Mouse (Mus musculus) embryonic fibroblast, embryonic 13.5 days (primary cell): ENCODE measurements around the gene Tspear. TPM values are rescaled to one million over a fixed set of nuclear protein-coding genes. Genes with fewer than 3 reads are reported as not detected.
"Not testable (repeated sequence)": the region's sequence is repeated elsewhere in the genome, so short reads cannot be mapped to it uniquely, and the experiment has no call there.

Source experiments
- H3K27ac ChIP-seq: 2 replicates; pipeline ENCODE4 v1.5.1; 2012; ENCODE audit warnings: low read length, control low read depth, inconsistent platforms; ENCODE audit not compliant: insufficient read depth
- H3K4me1 ChIP-seq: 2 replicates; pipeline ENCODE4 v1.6.1; 2011; ENCODE audit warnings: low read length; ENCODE audit not compliant: control insufficient read depth, insufficient read depth
- H3K4me3 ChIP-seq: 2 replicates; pipeline ENCODE4 v1.5.1; 2011; ENCODE audit warnings: mild to moderate bottlenecking, control low read depth, low read length; ENCODE audit not compliant: insufficient read depth
- CTCF ChIP-seq: IDR thresholded peaks from 2 replicates; pipeline ENCODE4 v1.5.1; 2011; ENCODE audit warnings: mild to moderate bottlenecking, control low read depth, low read length, moderate library complexity, borderline replicate concordance; ENCODE audit not compliant: insufficient read depth
- POLR2A ChIP-seq: IDR thresholded peaks from 2 replicates; pipeline ENCODE4 v1.6.1; 2011; ENCODE audit warnings: low read depth, mild to moderate bottlenecking, control low read depth, low read length, moderate library complexity
- polyA plus RNA-seq: library from polyadenylated mRNA; stranded (reverse); fragments of >200 nt; gene quantifications from 2 replicates; pipeline ENCODE4 v1.2.4, GENCODE M21; 2011; ENCODE audit warnings: low read depth; ENCODE audit not compliant: missing spikeins, insufficient read length

Gene Tspear
- polyA plus RNA-seq, 1 experiment = not detected

DNA sequence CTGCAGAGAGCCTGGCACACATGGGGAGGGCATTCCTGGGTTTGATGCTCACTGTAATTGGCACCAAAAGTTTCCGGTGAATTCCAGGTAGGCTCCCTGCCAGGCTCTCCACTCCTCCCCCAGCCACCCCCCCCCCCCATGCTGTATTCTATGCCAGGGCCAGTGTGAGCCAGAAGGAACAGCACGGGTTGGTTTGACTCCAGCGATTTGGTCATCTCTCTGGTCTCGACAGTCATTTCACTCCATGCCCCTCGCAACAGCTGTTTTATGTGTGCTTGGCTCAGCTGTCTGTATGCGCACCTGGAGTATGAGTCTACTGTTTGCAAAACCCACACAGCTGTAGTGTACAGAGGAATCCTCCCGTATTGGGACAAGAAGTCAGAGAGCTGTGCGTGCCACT lies 20.0 kb upstream of the Tspear start:
- TF ChIP-seq POLR2A (no peak), CTCF (no peak)
- no peak overlapping the region for H3K27ac ChIP-seq
- H3K4me1 ChIP-seq = no peaks in the 10 kb centered on the region
- no peak overlapping the region for H3K4me3 ChIP-seq

DNA sequence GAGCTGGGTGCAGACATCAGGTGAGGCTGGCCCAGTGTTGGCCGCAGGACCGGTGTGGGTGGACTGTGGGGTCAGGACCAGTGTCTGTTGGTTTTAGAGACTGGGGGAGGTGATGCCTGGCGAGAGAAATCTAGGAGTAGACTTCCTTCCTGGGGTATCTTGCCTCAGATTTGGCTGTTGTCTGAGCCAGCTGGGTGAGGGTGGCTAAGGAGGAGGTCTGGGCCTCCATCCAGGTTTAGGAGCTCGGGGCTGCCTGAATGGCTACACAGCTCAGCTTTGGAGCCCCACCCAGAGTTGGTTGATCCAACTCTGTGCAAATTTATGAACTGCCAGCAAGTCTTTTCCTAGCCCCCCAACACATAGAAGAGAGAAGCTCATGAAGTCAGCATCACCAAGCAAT lies 19.0 kb upstream of the Tspear start:
- H3K4me1 ChIP-seq = no peaks in the 10 kb centered on the region
- no peak for TF ChIP-seq POLR2A
- TF ChIP-seq CTCF = no peak
- H3K4me3 ChIP-seq = no peak overlapping the region
- H3K27ac ChIP-seq = no peak overlapping the region

GRCm38 (mm10) chr10:77670710-77671109 lies 15.7 kb upstream of the Tspear start:
- TF ChIP-seq CTCF (no peak), POLR2A (no peak)
- Histone ChIP-seq H3K4me1 (no peaks in the 10 kb centered on the region), H3K4me3 (no peak overlapping the region), H3K27ac (no peak overlapping the region)

- Histone ChIP-seq H3K27ac (no peak overlapping the region), H3K4me3 (no peak overlapping the region), H3K4me1 (no peaks in the 10 kb centered on the region)
- TF ChIP-seq POLR2A (no peak), CTCF (no peak)
Observed at GRCm38 (mm10) chr10:77671519-77671918, 14.8 kb upstream of the Tspear start.

DNA sequence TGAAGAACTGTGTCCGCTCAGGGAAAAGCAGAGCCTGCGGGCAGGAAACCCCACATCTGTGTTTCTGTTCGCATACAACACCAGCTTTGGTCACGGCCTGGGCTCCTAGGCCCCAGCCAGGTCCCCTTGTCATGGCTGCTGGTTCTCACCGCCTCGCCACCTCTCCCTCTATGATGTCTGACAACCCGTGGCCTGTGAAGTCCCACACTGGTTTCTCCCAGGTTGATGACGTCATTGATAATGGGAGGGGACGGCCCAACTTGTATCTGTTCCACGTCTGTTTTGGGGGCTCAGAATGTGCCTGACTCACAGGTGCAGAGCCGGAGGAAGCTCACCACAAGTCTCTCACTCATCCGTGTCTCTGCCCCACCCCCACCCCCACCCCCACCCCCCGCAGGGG lies 12.6 kb upstream of the Tspear start:
- no peaks in the 10 kb centered on the region for H3K4me1 ChIP-seq
- H3K4me3 ChIP-seq = no peak overlapping the region
- no peak overlapping the region for H3K27ac ChIP-seq
- TF ChIP-seq CTCF = no peak
- TF ChIP-seq POLR2A = no peak

DNA sequence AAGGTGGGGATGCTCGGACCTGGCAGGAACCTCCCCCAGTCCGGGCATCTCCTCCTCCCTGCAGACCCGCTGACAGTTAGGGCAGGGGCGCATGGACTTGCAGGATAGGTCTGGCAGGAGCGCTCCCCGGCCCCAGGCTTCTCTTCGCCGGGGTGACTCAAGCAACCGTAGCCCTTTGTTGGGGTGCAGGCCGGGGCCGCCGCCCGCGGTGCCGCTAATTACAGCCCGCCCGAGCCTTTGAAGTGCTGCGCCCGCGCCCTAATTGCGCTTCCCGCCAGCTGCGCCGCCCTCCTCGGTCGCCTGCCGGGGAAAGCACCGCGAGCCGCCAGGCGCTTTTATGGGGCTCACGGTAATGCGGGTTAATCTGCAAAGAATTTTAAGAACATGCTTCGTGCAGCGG lies 8.8 kb upstream of the Tspear start:
- H3K4me3 ChIP-seq = no peak overlapping the region
- H3K4me1 ChIP-seq = no peaks in the 10 kb centered on the region
- TF ChIP-seq CTCF (no peak), POLR2A (no peak)
- no peak overlapping the region for H3K27ac ChIP-seq

DNA sequence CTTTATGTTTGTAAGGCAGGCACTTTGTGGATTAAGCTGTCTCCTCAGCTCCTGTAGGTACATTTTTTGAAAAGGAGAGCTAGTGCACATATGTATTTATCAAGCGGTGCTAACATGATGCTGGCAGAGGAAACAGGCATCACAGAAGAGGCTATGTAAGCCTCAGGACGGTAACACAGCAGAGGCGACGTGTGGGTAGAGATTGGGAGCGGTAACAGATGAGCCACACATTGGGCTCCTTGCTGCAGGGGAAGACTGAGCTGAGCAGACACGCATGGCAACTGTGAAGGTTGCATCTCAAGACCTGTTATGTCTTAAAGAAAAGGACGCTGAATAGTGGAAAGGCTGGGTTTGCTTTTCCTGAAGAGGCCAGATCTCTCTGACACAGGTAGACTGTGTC lies 3.4 kb upstream of the Tspear start:
- no peaks in the 10 kb centered on the region for H3K4me1 ChIP-seq
- no peak overlapping the region for H3K27ac ChIP-seq
- no peak overlapping the region for H3K4me3 ChIP-seq
- TF ChIP-seq CTCF (no peak), POLR2A (no peak)

- no peak overlapping the region for H3K27ac ChIP-seq
- no peaks in the 10 kb centered on the region for H3K4me1 ChIP-seq
- TF ChIP-seq POLR2A (no peak), CTCF (no peak)
- H3K4me3 ChIP-seq = no peak overlapping the region
Observed at GRCm38 (mm10) chr10:77684181-77684580, 2.2 kb upstream of the Tspear start.

DNA sequence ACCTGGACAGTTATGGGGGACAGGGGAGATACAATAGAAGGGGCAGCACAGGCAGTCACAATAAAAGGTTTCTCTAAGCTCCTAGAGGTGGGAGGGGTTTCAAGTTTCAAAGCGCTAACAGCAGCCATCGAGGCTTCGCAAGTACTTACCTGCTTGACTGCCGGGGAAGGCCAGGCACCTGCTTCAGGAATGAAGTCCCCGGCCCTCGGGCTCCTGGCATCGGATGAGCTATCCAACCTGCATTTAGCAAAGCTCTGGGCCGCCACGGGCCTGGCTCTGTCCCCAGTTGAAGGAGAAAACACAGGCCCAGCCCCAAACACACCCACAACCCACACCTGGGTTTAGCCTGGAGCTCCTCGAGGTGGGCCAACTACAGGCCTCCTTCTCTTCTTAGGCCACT lies 652 bp downstream of the Tspear start:
- TF ChIP-seq CTCF (no peak), POLR2A (no peak)
- Histone ChIP-seq H3K4me1 (no peaks in the 10 kb centered on the region), H3K27ac (no peak overlapping the region), H3K4me3 (no peak overlapping the region)

DNA sequence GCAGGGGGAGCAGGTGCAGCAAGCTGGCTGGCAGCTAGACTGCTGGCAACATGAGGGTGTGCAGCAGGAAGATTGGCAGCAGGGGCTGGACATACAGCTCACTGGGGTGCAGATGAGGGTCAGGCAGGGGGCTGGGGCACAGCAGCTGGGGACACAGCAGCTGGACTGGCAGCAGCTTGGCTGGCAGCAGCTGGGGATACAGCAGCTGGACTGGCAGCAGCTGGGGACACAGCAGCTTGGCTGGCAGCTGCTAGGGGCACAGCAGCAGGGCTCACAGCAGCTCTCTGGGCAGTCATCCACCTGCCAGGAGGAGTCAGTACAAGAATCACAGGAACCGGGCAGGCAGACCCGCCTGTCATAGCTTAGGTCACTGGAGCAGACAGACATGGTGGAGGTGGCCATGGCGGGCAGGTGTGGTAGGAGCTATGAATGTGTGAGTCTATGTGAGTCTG lies 4.0 kb downstream of the Tspear start, which contains the start of gene Gm19402:
Gm19402 (minus strand) TSS at position 402 of the 452 bp plus-strand sequence.
- H3K4me3 ChIP-seq, H3K4me1 ChIP-seq, H3K27ac ChIP-seq: not testable (repeated sequence)

GRCm38 (mm10) chr10:77697133-77697532 lies 10.8 kb downstream of the Tspear start, which contains the start of gene Gm9508:
Gene Gm9508 (minus strand): TSS chr10:77697233.
- Histone ChIP-seq H3K27ac (no peak within 1 kb of the TSS), H3K4me1 (no peaks in the 10 kb centered on the region), H3K4me3 (no peak within 1 kb of the TSS)
- TF ChIP-seq CTCF (no peak), POLR2A (no peak)

GRCm38 (mm10) chr10:77706326-77706725 lies 20.0 kb downstream of the Tspear start, which contains the start of gene Gm10272:
Gene Gm10272 (plus strand): TSS chr10:77706626.
- Histone ChIP-seq H3K27ac (no peak within 1 kb of the TSS), H3K4me3 (no peak within 1 kb of the TSS), H3K4me1 (no peaks in the 10 kb centered on the region)
- no peak for TF ChIP-seq POLR2A
- no peak for TF ChIP-seq CTCF
